Mouse (Mus musculus): ENCODE results near the gene Fes. TPM values are rescaled to one million over a fixed set of nuclear protein-coding genes. Genes with fewer than 3 reads are reported as not detected.

Fes gene
- total and polyA plus RNA-seq, 3 experiments = 2.7 to 6.6 TPM; not detected in 1

GRCm38 (mm10) chr7:80414303-80414855, 26.6 kb upstream of the Fes start:
- Histone ChIP-seq H3K9me3 (replicated peaks; ENCODE audit: insufficient read depth, low read length) (no peaks in the 10 kb centered on the region), H3K27ac (ENCODE audit: control insufficient read depth, low read depth, low read length) (no peak overlapping the region), H3K9ac (ENCODE audit: control insufficient read depth, low read depth, low read length, poor library complexity, severe bottlenecking) (no peak overlapping the region), H3K36me3 (ENCODE audit: control insufficient read depth in 1 of 2, insufficient read depth in 2 of 2, low read length in 2 of 2) (peaks cover 0 to 25% of the 10 kb centered on the region in 2 experiments; a peak in 2 of 4 replicates), H3K4me3 (ENCODE audit: control insufficient read depth in 1 of 2, insufficient read depth in 1 of 2, low read depth in 2 of 2, low read length in 2 of 2) (no peak overlapping the region), H3K27me3 (ENCODE audit: control insufficient read depth in 1 of 2, insufficient read depth in 2 of 2, low read length in 2 of 2) (no peaks in the 10 kb centered on the region), H3K79me2 (ENCODE audit: control insufficient read depth, insufficient read depth, low read length, poor library complexity) (no peaks in the 10 kb centered on the region), H3K4me1 (ENCODE audit: control insufficient read depth in 1 of 2, insufficient read depth in 2 of 2, low read length in 2 of 2) (peaks cover 14 to 35% of the 10 kb centered on the region in 2 experiments)
- no peak for TF ChIP-seq ELF1 (IDR thresholded peaks at IDR 0.05; ENCODE audit: low read depth, low read length)
- TF ChIP-seq ZMIZ1 (IDR thresholded peaks at IDR 0.05; ENCODE audit: low read depth, low read length) = no peak
- no peak for TF ChIP-seq RCOR1 (IDR thresholded peaks at IDR 0.05; ENCODE audit: low read depth, low read length)
- DNase-seq (ENCODE audit: low read depth, low spot score) = no peak

DNA sequence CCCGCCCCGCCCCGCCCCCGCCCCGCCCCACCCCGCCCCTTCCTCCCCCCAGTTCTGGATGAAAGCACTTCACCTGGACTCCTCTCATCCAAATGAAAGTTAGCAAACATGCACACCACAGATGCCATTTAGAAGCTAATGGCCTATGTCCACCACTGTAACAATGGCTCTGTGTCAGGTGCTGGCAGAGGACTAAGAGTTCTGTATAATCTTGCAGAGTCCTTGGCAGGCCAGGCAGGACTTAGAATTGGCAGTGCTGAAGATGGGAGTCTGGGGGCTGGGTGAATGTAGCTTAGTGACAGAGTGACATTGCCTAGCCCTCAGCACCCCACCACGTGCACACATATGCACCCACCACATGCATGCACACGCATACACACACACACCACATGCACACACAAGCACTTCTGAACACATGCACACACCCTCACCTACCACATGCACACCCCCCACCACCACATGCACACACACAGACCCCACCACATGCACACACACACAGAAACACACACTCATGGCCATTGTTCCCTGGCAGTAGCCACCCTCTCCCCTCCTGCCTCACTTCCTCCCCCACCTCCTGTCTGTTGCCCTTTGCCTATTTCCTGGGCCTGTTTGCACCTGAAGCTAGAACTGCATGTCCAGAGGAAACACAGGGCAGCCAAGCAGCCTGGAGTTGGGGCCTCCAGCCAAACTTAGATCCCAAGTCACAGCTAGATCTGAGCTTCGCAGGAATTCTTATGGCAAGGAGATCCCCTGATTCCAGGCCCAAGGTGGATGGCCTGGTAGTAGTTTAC, 26.0 kb upstream of the Fes start:
- no peak for TF ChIP-seq CHD1 (IDR thresholded peaks at IDR 0.05; ENCODE audit: low read depth, low read length)
- TF ChIP-seq GATA1 (IDR thresholded peaks at IDR 0.05; ENCODE audit: low read depth, low read length) = no peak
- TF ChIP-seq RCOR1 (IDR thresholded peaks at IDR 0.05; ENCODE audit: low read depth, low read length) = no peak
- TF ChIP-seq UBTF (IDR thresholded peaks at IDR 0.05; ENCODE audit: borderline replicate concordance, insufficient read depth, low read depth, low read length) = no peak
- no peak for TF ChIP-seq SIN3A (IDR thresholded peaks at IDR 0.05; ENCODE audit: low read length)
- peak; percentile 52; the same call in 1 of the 2 replicates for TF ChIP-seq POLR2AphosphoS5 (IDR thresholded peaks at IDR 0.05; ENCODE audit: borderline replicate concordance, low read depth, low read length)
- no peak for TF ChIP-seq SMC3 (IDR thresholded peaks at IDR 0.05; ENCODE audit: low read depth, low read length)
- TF ChIP-seq ETS1 (IDR thresholded peaks at IDR 0.05; ENCODE audit: low read depth, low read length) = no peak
- TF ChIP-seq CHD2 (IDR thresholded peaks at IDR 0.05; ENCODE audit: low read length) = no peak
- Histone ChIP-seq H3K36me3 (ENCODE audit: control insufficient read depth in 1 of 2, insufficient read depth in 2 of 2, low read length in 2 of 2) (peaks cover 0 to 23% of the 10 kb centered on the region in 2 experiments; a peak in 2 of 4 replicates), H3K9ac (ENCODE audit: control insufficient read depth, low read depth, low read length, poor library complexity, severe bottlenecking) (no peak overlapping the region), H3K79me2 (ENCODE audit: control insufficient read depth, insufficient read depth, low read length, poor library complexity) (no peaks in the 10 kb centered on the region), H3K27ac (ENCODE audit: control insufficient read depth, low read depth, low read length) (no peak overlapping the region), H3K27me3 (ENCODE audit: control insufficient read depth in 1 of 2, insufficient read depth in 2 of 2, low read length in 2 of 2) (no peaks in the 10 kb centered on the region), H3K9me3 (replicated peaks; ENCODE audit: insufficient read depth, low read length) (no peaks in the 10 kb centered on the region), H3K4me3 (ENCODE audit: control insufficient read depth in 1 of 2, insufficient read depth in 1 of 2, low read depth in 2 of 2, low read length in 2 of 2) (no peak overlapping the region), H3K4me1 (ENCODE audit: control insufficient read depth in 1 of 2, insufficient read depth in 2 of 2, low read length in 2 of 2) (peaks cover 9 to 29% of the 10 kb centered on the region in 2 experiments)
- DNase-seq (ENCODE audit: low read depth, low spot score) = no peak

GRCm38 (mm10) chr7:80412781-80413180, 25.0 kb upstream of the Fes start:
- Histone ChIP-seq H3K4me3 (ENCODE audit: control insufficient read depth in 1 of 2, insufficient read depth in 1 of 2, low read depth in 2 of 2, low read length in 2 of 2) (no peak overlapping the region), H3K27ac (ENCODE audit: control insufficient read depth, low read depth, low read length) (no peak overlapping the region), H3K9ac (ENCODE audit: control insufficient read depth, low read depth, low read length, poor library complexity, severe bottlenecking) (no peak overlapping the region), H3K9me3 (replicated peaks; ENCODE audit: insufficient read depth, low read length) (no peaks in the 10 kb centered on the region), H3K4me1 (ENCODE audit: control insufficient read depth in 1 of 2, insufficient read depth in 2 of 2, low read length in 2 of 2) (peaks cover 7 to 20% of the 10 kb centered on the region in 2 experiments), H3K36me3 (ENCODE audit: control insufficient read depth in 1 of 2, insufficient read depth in 2 of 2, low read length in 2 of 2) (peaks cover 0 to 14% of the 10 kb centered on the region in 2 experiments; a peak in 2 of 4 replicates), H3K79me2 (ENCODE audit: control insufficient read depth, insufficient read depth, low read length, poor library complexity) (no peaks in the 10 kb centered on the region), H3K27me3 (ENCODE audit: control insufficient read depth in 1 of 2, insufficient read depth in 2 of 2, low read length in 2 of 2) (no peaks in the 10 kb centered on the region)
- no peak for TF ChIP-seq TBP (IDR thresholded peaks at IDR 0.05; ENCODE audit: low read depth, low read length)
- no peak for TF ChIP-seq TAL1 (IDR thresholded peaks at IDR 0.05; ENCODE audit: low read length)
- no peak for TF ChIP-seq ETS1 (IDR thresholded peaks at IDR 0.05; ENCODE audit: low read depth, low read length)
- TF ChIP-seq TCF12 (IDR thresholded peaks at IDR 0.05; ENCODE audit: low read depth, low read length) = no peak
- TF ChIP-seq USF2 (IDR thresholded peaks at IDR 0.05; ENCODE audit: borderline replicate concordance in 1 of 2, insufficient read depth in 1 of 2, low read depth in 1 of 2, low read length in 2 of 2) = no peak
- no peak for TF ChIP-seq SMC3 (IDR thresholded peaks at IDR 0.05; ENCODE audit: low read depth, low read length)
- no peak for TF ChIP-seq RCOR1 (IDR thresholded peaks at IDR 0.05; ENCODE audit: low read depth, low read length)
- TF ChIP-seq GATA1 (IDR thresholded peaks at IDR 0.05; ENCODE audit: low read depth, low read length) = no peak
- no peak for TF ChIP-seq POLR2AphosphoS2 (IDR thresholded peaks at IDR 0.05; ENCODE audit: low read length)
- TF ChIP-seq ZNF384 (IDR thresholded peaks at IDR 0.05; ENCODE audit: low read depth, low read length) = no peak
- TF ChIP-seq ZMIZ1 (IDR thresholded peaks at IDR 0.05; ENCODE audit: low read depth, low read length) = no peak
- TF ChIP-seq NELFE (IDR thresholded peaks at IDR 0.05; ENCODE audit: low read depth, low read length) = no peak
- no peak for DNase-seq (ENCODE audit: low read depth, low spot score)

Measured in MEL (cell line).